Mouse (Mus musculus) cerebellum, postnatal 14 days (tissue): ENCODE measurements at regions not wholly inside any gene's neighbourhood (a gene's known extent, or its start where the extent isn't known, plus 50 kb on each side); places are given as distances from the start of the nearest gene placed in this dataset.

Experiments used
- DNase-seq, 2 experiments: peaks; one replicate each; pipeline ENCODE4 v3.0.0; 2021; ENCODE audit warnings: mixed read lengths in 2 of 2

DNA sequence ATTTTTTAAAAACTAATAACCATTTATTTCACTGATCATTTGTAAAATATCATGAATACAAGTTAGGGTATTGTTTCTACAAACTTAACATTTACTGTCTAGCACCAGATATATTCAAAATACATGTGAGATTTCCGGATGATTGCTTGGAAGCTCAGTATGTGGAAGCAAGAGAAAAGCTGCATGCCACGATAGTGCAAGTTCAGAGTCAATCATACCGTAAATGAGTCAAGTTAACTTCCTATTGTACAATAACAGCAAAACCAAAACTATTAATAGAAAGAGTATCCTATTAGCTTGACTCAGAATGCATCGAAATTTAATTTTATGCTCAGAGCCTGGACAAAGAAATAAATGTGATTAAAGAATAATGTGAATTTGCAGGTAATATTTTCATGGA, 1284.6 kb upstream of the Cited2 start:
- DNase-seq = no peak

DNA sequence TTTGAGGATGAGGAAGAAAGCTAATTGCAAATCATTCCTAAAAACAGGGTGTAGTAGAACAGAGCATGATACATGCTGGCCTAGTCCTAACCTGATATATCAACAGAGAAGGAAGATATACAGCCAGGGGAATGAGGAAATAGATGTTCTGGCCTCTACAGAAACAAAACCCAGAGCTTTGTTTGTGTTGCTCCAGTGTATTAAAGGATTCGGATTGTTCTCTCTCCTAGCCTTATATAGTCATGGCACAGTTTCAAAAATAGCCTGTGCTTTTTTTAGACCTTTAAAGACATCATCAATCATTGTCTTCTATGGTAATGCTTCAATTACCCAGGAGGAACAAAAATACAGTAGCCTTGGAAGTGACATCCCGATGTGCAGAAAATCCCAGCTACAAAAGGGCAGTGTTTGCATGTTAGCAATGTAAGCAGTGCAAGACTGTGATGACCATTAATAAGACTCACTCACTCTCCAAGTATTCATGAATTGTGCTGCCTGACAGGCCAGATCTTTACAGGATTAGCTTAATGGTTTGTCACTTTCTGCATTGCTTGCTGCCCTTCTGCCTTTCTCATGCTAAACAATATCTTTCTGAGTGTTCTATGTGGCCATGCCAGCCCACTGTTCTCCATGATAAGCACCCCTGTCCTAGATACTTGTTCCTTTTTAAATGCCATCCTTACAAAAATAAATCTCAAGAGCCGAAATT, 1281.9 kb upstream of the Cited2 start:
- DNase-seq = peak in 1 of 2 experiments; percentile 27

DNA sequence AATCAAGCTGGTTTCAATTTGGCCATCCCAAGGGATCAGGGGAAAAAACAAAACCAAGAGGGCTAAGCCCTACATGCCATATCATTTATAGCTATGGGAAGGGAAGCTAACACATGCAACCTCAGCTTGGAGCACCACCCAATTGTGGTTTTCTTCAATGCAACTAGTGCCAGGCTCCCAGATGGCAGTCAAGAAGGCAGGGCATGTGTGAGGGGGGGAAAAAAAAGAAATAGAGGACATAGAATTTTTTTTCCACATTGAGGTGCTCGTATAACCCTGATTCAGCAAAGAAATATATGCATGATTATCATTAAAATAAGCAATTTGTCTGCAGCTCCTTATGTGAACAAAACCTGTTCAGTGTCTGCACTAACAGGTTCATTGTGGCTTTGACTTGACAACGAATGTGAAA, 1281.4 kb upstream of the Cited2 start:
- DNase-seq = peak; percentile 35 to 61

DNA sequence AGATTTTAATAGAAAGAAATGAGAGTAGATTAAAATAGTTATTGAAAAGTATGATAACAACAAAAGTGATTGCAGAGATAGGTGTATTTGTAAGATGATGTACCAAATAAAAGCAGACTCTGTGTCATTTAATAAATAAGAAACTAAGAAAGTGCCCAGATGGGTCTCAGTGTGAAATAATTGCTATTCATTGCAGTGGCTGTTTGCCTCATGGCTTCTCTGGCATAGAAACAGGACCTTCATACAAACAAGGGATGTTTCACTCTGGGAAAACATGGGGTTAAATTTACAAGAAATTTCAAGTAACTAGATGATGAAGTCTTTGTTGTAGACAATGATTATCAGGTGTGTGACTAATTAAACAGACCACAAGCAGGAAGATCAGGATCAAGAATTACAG, 1279.1 kb upstream of the Cited2 start:
- DNase-seq = peak; percentile 10 to 59

DNA sequence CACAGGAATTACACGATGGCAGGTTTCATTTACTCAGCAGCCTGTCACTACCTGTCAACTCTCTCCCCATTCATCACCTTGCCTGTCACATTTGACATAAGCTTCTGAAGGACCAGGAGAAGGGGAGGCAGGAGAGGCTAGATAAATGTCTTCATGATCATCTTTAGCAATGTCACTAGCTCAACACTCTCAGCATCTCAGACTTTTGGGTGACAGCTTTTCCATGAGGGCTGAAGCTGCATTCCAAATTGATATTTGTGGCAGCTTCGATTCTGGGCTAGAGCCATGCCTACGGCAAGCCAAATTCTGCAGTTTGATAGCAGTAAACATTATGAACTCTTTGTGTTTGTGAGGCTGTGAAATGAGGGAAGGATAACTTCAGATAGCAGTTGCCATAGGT, 1255.1 kb upstream of the Cited2 start:
- peak; percentile 9 to 27 for DNase-seq

DNA sequence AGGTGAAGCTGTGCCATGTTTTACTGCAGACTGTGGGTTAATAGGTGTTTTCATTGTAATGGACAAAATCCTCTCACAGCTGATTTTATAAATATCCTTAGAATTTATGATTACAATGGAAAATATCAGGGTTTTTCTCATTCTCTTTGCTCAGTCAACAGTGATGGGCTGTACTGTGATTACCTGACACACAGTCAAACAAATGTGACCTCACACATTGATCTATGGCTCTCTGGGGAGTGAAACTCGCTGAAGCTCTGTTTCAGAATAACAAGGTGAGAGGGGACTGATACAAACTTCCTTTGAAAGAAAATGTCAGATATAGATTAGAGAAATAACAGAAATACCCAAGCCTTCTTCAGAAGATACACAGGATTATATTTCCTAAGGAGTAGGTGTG, 1253.3 kb upstream of the Cited2 start:
- no peak for DNase-seq

DNA sequence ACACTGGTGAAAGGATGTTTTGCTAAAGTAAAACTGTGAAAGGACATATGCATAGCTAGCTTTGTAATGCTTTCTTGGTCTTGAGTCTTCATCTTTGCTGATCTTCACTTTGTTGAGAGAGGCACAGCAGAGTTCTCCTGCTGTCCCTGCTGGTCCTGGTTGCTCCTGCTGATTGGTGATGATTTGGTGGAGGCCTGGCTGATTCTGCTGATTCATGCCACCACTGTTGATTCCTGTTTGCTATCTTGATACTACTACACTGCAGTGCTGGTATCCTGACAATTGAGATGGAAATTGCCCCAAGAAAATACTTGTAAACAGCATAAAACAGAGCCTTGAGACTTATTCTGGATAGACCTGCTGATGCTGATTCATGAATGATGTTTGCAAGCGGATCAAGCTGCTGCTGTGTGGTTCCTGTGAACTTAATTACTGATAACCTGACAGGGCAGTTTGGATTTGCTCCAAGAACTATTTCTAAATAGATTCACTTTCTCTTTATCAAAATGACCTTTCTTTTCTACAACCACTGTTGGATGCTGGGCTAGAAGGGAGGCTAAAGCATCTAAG, 1249.0 kb upstream of the Cited2 start:
- no peak for DNase-seq

DNA sequence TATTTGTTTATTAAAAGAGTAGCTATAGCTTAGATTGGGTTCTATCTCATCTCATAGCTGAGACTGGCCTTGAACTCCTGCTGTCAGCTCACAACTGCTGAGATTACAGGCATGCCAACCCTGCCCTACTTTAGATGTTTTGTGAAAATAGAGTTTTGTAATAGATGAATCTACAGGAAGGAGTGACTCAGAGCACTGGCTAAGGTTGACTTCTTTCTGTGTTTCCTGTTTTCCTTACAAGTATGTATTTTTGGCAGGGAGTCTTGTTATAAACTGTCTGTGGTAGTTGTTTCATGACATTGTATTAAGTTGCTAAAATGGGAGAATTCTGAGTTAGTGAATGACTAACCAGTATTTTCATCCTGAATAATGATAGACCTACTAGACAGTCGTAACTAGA, 1224.4 kb upstream of the Cited2 start:
- no peak for DNase-seq

DNA sequence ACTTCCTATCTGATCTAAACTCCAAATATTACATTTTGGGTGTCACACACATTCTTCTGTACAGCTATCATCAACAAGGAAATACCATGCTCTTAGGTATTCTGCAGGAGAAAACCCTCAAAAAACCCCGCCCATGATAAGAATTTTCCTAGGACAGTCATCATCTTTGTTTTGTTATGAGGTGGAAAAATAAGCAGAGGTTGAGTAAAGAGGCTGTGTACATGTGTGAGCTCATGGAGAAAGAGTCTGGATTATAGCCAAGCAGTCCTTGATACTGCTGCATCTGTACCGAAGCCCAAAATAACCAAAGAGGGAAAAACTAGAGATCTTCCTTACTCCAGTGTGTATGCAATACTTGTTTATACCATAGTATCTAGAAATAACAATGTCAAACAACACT, 1215.3 kb upstream of the Cited2 start:
- DNase-seq = no peak

DNA sequence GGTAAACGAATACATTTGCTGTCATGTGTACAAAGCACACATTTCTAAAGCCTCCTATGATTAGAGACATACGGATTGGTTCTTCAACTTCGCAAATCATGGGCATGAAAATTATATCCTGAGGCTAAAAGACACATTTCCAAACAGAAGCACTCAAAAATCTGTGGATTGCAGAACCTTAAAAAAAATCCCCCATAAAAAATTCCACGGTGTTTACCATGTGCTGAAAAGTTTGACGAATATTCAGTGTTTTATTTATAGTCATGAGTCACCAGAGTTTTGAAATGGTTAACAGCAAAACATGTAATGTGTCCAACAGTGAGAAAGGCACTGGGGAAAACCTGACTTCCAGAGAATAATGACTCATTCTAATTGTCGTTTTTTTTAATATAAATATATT, 1214.9 kb upstream of the Cited2 start:
- no peak for DNase-seq

DNA sequence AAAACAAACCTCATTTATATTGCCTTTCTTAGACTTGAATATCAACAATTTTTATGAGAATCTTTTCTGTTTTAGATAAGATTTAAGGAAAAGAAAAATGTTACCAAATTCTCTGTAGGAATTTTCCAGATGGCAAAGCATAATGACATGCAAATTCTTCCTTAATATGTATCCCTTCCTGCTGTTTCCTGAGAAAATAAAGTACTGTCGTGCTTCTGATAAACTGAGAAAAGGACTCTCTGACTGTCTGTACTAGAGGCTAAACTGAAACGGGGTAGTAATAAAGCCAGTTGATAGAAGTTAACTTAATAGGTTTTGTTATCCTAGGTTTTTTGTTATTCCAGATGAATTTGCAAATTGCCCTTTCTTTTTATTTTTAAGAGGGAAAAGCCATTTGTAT, 1208.4 kb upstream of the Cited2 start:
- DNase-seq = no peak

DNA sequence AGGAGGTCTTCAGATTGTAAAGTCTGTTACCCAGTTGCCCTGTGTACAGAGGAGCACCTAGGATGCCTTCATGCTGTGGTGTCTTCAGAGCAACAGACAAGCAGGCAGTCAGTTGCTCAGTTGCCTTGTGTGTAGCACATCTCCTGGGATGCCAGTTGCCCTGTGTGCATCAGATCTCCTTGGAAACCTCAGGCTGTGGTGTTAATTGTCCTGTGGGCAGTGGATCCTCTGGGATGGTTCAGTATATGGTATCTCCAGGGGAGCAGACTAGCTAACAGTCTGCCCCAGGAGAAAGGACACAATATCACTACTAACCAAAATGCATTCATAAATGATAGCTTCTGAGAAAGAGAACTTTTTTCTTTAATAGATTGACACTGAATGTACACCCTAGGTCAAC, 1201.1 kb upstream of the Cited2 start:
- no peak for DNase-seq

DNA sequence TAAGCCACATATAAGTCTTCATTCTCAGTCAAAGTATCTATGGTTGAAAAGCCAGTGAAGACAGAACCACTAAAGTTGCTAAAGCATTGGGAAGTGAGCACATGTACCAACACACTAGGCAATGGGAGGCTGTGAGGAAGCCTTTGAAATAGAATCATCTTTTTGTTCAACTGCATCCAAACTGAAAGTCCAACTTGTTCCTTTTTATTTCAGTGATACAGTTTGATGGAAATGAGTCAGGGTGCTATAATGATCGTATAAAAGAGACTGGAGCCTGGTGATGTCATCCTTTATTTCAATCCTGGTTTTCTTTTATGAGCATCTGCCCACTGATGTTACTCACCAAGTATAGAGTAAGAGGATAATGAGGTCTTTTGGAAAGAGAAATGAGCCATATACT, 1198.9 kb upstream of the Cited2 start:
- no peak for DNase-seq

DNA sequence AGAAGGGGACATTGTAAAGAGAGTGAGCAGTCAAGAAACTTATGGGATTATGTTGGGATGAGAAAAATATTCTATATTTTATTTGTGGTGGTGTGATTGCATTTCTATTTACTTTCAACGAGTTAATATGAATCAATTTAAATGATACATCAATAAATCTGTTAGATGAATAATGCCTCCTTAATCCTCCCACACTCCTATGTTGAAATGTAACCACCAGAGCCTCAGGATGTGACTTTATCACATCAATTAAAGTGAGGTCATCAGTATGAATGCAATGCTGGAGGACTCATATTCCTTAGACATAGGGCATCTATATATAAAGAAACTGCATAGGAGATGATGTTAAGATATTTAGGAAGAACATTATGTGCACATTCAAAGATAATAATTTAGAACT, 1195.3 kb upstream of the Cited2 start:
- DNase-seq = no peak

DNA sequence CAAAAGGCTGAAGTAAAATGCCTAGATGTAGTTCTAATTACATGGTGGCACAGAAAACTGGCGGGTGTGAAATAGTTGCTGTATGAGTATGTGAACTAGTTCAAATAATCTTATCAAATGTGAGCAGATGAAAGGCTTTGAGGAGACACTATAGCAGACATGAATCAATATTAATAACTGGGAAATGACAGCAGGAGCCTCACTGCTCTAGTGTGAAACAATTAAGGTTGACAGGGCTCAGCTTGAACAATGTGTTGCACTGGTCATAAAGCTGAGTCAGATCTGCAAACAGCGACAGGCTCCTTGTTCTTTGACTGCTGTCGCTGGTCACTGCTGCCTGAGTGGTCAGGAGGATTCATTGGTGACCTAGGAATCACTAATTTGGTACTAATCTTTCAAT, 1185.4 kb upstream of the Cited2 start:
- no peak for DNase-seq

DNA sequence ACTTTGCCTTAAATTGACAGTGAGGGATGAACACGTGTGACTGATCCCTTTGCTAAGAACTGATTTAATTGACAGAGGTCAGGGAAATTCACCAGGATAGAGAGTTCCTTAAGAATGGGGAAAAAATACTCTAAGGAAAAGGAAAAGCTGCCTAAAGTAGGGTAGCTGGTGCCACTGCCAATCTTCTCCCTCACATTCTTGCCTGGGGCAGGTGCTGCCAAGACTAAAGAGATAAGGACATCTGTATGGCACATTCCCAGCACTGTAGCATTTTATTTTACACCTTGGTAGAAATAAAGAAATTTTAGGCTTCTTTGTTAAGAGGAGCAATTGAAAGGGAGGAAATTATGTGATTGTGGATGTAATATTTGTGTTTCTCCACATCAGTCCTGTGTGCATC, 1184.6 kb upstream of the Cited2 start:
- no peak for DNase-seq

DNA sequence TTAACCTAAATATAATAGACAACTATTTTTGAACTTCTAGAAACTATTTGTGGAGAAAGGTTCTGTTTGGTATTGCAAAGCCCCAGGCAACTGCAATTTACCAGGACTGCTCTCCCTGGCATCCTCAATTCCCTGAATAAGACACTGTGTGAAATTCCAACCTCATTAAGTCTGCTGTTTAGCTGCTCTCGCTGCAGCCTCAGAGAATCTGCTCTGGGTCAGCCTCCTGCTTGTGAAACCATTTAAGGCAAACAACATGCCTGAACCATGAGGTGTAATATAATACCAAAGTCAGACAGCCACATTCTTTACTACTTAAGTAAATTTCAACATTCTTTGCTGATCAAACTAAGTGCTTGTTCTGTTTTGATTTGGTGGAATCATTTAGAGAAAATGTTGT, 1177.6 kb upstream of the Cited2 start:
- DNase-seq = no peak

DNA sequence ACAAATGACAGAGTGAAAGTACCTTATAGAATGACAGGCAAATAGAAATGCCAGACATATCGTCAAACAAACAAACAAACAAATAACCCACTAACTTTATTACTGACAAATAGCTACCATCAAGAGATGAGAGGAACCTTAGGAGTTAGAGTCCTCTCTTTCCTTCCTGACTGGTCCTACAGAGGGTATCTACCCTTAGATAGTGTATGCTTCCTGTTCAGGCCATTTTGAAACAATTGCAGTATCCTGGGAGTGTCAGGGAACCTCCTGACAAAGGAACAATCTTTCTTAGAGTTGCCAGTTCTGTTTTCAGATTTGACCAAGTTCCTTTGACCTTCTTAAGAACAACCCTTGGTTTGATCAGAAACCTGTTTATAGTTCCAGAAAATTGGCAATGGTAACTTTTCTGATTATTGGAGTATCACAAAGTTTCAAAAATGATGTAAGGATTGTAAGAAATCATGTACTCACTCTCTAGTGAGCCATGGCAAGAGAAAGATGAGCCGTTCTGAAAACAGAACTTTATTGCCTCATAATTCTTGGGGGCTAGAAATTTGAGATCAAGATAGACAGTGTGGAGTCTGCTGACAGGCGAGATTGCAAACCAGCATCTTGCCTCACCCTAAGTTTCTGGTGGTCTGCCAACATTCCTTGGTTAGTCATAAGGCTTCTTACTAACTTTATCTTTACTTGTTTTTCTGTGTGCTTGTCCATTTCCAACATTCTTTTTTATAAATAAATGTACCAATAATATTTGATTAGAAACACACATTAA, 1170.0 kb upstream of the Cited2 start:
- peak; percentile 20 to 52 for DNase-seq

DNA sequence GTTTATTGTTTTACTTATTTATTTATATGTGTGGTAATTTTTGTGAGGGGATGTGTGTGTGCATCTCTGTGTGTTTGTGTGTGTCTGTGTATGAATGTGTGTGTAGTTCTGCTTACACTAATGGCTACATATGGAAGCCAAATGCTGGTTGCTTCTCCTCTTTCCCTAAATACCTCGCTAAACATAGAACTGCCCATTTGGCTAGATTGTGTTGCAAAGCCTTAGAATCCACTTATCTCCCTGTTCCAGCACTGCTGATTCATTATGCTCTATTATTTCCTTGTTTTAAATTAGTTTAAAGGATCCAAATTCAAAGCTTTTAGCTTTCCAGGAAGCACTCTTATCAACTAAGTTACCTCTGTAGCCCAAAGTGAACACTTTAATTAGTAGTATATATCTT, 1148.5 kb upstream of the Cited2 start:
- no peak for DNase-seq

DNA sequence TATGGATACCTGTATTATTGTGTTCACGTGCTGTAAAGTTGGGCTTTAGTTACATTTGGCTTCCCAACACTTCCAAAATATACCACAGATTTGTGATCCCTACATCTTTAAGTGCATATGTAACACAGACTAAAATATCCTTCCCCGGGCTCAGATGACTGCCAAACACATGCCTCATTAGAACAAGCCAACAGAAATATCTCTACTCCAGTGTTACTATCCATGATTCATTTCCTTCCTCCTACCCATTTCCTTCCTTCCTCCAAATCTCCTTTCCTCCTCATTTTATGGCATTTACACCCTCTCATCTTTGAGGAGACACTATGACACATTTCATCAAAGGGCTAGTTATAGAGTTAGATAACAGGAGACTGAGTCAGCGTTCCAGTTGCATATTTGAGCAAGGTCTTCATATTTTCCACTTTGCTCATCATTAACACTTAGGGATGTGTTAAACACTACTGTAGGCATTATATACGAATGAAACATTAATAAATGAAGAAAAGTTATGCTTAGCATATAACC, 1144.4 kb upstream of the Cited2 start:
- DNase-seq = no peak

DNA sequence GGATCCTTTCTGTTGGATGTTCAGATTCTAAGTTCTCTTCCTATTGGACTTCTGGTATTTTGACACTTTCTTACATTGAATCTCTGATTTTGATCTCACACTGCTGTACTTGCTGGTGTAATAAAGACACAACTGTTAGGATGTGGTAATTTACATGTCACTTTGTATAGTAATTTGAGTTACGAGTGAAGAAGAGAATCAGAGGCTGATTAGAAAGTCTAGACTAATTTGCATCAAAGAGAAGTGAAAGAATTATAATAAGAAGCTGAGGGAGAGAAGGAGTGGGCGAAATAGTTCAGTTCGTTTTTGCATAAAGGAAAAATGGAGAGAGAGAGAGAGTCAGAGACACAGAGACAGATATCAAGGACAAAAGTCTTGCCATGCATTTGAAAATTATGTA, 1142.8 kb upstream of the Cited2 start:
- DNase-seq = no peak

DNA sequence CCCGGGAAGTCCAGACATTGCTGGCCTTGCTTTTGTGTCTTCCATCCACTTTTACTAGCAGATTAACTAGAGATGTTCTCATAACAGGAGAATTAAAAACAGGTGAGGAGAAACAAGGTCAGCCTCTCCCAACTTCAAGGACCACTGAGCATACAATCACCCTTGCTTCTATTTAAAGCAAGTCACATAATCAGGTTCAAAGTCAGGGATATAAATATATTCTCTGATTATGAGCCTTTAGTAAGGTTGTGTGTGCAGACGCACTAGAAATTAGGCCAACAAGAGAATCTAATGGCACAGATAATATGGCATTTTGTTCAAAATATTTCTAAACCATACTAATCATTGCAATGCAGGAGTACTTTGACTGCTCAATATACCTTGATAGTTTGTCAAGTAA, 1134.2 kb upstream of the Cited2 start:
- DNase-seq = no peak

DNA sequence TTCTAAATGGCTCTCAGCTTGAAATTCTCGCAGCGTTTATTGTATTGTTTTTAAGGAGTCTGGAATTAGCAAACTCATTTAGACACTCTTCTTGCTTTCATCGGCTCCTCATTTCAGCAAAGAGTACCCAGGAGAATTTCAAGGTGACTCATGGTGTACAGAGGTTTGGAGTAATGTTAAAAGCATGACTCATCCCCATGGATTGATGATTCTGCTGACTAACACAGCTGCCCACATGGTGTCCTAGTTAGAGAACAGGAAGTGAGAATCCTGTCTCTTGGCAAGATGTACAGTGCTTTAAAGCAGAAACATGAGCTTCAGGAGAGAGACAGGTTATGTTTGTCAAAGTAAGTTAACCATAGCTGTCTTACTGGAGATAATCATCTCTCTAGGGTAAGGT, 1133.6 kb upstream of the Cited2 start:
- DNase-seq = no peak

DNA sequence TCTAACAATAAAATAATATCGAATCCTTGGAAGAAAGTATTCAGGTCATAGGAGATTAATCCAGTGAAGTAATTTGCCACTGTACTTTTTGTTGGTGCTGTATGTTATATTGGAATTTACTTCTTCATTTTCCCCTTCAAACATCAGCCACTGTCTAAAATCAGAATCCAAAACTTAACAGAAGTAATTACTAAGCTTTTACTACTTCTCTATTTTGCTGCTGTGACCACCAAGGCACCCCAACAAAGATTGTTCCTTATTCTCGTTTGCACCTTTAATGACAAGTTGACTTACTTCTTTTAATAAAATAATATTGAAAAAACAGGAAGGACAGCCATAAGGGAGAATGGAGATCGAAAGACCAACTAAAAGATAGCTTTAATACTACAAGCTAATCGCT, 1130.1 kb upstream of the Cited2 start:
- no peak for DNase-seq
